Mouse (Mus musculus): Measurements from ENCODE around the gene Ppp1r13b. TPM values are rescaled to one million over a fixed set of nuclear protein-coding genes. Genes with fewer than 3 reads are reported as not detected.

The Ppp1r13b gene
- total and polyA plus RNA-seq, 2 experiments from 2014 or later = 11.2 to 18.2 TPM

- Histone ChIP-seq H3K27ac (ENCODE audit: low read depth) (0 out of 2 replicates have a peak overlapping the region, but pooled peaks have one; percentile 18), H3K4me1 (ENCODE audit: control insufficient read depth, insufficient read depth) (peaks cover 31% of the 10 kb centered on the region), H3K4me2 (ENCODE audit: low read depth, low read length) (no peak overlapping the region), H3K9ac (replicated peaks; ENCODE audit: low read depth, low read length) (no peak overlapping the region), H3K27me3 (ENCODE audit: control insufficient read depth, insufficient read depth, low read length) (no peaks in the 10 kb centered on the region), H3K4me3 (ENCODE audit: low read depth, low read length) (no peak overlapping the region), H3K36me3 (replicated peaks; ENCODE audit: control insufficient read depth, insufficient read depth, low read length) (no peaks in the 10 kb centered on the region), H3K9me3 (replicated peaks; ENCODE audit: control insufficient read depth, low read length) (no peaks in the 10 kb centered on the region)
- ATAC-seq (ENCODE audit: insufficient read depth, low read depth) (no peak), DNase-seq (ENCODE audit: low spot score) (no peak)
- 59% methylated on average over 2 of the region's 2 CpGs for WGBS
- no peak for TF ChIP-seq EP300 (IDR thresholded peaks at IDR 0.05; ENCODE audit: low read depth)
- TF ChIP-seq CTCF (IDR thresholded peaks at IDR 0.05; ENCODE audit: low read depth) = no peak
Measured at GRCm38 (mm10) chr12:111933971-111934370, 26.1 kb upstream of the Ppp1r13b start.

- Histone ChIP-seq H3K27ac (ENCODE audit: low read depth) (peak overlapping the region; percentile 18; the same call in 1 of the 2 replicates), H3K27me3 (ENCODE audit: control insufficient read depth, insufficient read depth, low read length) (no peaks in the 10 kb centered on the region), H3K4me1 (ENCODE audit: control insufficient read depth, insufficient read depth) (peaks cover 31% of the 10 kb centered on the region), H3K9ac (replicated peaks; ENCODE audit: low read depth, low read length) (no peak overlapping the region), H3K4me2 (ENCODE audit: low read depth, low read length) (no peak overlapping the region), H3K4me3 (ENCODE audit: low read depth, low read length) (no peak overlapping the region), H3K9me3 (replicated peaks; ENCODE audit: control insufficient read depth, low read length) (no peaks in the 10 kb centered on the region), H3K36me3 (replicated peaks; ENCODE audit: control insufficient read depth, insufficient read depth, low read length) (no peaks in the 10 kb centered on the region)
- WGBS = 52% methylated on average over 11 of the region's 11 CpGs
- peak; percentile 67 for ATAC-seq (ENCODE audit: insufficient read depth, low read depth)
- no peak for TF ChIP-seq CTCF (IDR thresholded peaks at IDR 0.05; ENCODE audit: low read depth)
- TF ChIP-seq EP300 (IDR thresholded peaks at IDR 0.05; ENCODE audit: low read depth) = no peak
- peak; percentile 52 for DNase-seq (ENCODE audit: low spot score)
Measured at GRCm38 (mm10) chr12:111933032-111933704, 25.3 kb upstream of the Ppp1r13b start.

- H3K4me1 ChIP-seq (ENCODE audit: control insufficient read depth, insufficient read depth) = peaks cover 36% of the 10 kb centered on the region
- no peaks in the 10 kb centered on the region for H3K9me3 ChIP-seq (replicated peaks; ENCODE audit: control insufficient read depth, low read length)
- DNase-seq (ENCODE audit: low spot score) (no peak), ATAC-seq (ENCODE audit: insufficient read depth, low read depth) (no peak)
- peak overlapping the region; percentile 14; the same call in 1 of the 2 replicates for H3K27ac ChIP-seq (ENCODE audit: low read depth)
- H3K4me3 ChIP-seq (ENCODE audit: low read depth, low read length) = no peak overlapping the region
- no peak overlapping the region for H3K4me2 ChIP-seq (ENCODE audit: low read depth, low read length)
- 45% methylated on average over 3 of the region's 3 CpGs for WGBS
- no peak for TF ChIP-seq EP300 (IDR thresholded peaks at IDR 0.05; ENCODE audit: low read depth)
- TF ChIP-seq CTCF (IDR thresholded peaks at IDR 0.05; ENCODE audit: low read depth) = no peak
- H3K9ac ChIP-seq (replicated peaks; ENCODE audit: low read depth, low read length) = no peak overlapping the region
- H3K36me3 ChIP-seq (replicated peaks; ENCODE audit: control insufficient read depth, insufficient read depth, low read length) = no peaks in the 10 kb centered on the region
- H3K27me3 ChIP-seq (ENCODE audit: control insufficient read depth, insufficient read depth, low read length) = no peaks in the 10 kb centered on the region
Measured at GRCm38 (mm10) chr12:111932513-111932912, 24.6 kb upstream of the Ppp1r13b start.

GRCm38 (mm10) chr12:111931411-111932025, 23.6 kb upstream of the Ppp1r13b start:
- H3K4me1 ChIP-seq (ENCODE audit: control insufficient read depth, insufficient read depth) = peaks cover 30% of the 10 kb centered on the region
- no peaks in the 10 kb centered on the region for H3K36me3 ChIP-seq (replicated peaks; ENCODE audit: control insufficient read depth, insufficient read depth, low read length)
- 66% methylated on average over 9 of the region's 9 CpGs for WGBS
- H3K4me2 ChIP-seq (ENCODE audit: low read depth, low read length) = no peak overlapping the region
- H3K27ac ChIP-seq (ENCODE audit: low read depth) = no peak overlapping the region
- DNase-seq (ENCODE audit: low spot score) (peak; percentile 4), ATAC-seq (ENCODE audit: insufficient read depth, low read depth) (no peak)
- H3K9ac ChIP-seq (replicated peaks; ENCODE audit: low read depth, low read length) = no peak overlapping the region
- H3K27me3 ChIP-seq (ENCODE audit: control insufficient read depth, insufficient read depth, low read length) = no peaks in the 10 kb centered on the region
- no peak overlapping the region for H3K4me3 ChIP-seq (ENCODE audit: low read depth, low read length)
- TF ChIP-seq CTCF (IDR thresholded peaks at IDR 0.05; ENCODE audit: low read depth) (no peak), EP300 (IDR thresholded peaks at IDR 0.05; ENCODE audit: low read depth) (no peak)
- H3K9me3 ChIP-seq (replicated peaks; ENCODE audit: control insufficient read depth, low read length) = no peaks in the 10 kb centered on the region

DNA sequence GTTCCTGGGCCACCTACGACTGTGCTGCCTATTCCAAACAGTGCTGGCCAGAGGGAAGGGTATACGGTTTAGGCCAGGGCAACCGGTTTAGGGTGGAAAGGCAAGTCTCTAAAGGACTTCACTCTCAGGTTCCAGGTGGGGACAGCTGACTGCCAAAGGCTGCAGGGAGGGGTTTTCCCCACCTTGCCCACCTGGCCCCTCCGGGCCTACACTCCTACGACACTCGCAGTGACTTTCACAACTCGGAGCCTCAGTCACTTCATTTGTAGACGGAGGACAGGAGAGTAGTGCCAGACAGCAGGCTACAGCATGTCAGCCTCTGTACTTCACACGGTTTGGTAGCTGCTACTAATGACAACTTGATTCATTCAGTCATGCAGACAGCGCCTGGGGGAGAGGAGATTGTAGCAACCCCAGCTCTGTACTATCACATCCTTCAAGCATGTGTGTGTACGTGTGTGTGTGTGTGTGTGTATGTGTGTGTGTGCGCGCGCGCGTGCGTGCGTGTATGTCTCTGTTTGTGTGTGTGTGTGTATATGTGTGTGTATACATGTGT, 20.6 kb upstream of the Ppp1r13b start:
- H3K9me3 ChIP-seq (replicated peaks; ENCODE audit: control insufficient read depth, low read length) = no peaks in the 10 kb centered on the region
- no peak for ATAC-seq (ENCODE audit: insufficient read depth, low read depth)
- DNase-seq (ENCODE audit: low spot score) = no peak
- 82% methylated on average over 18 of the region's 18 CpGs for WGBS
- no peak overlapping the region for H3K4me3 ChIP-seq (ENCODE audit: low read depth, low read length)
- TF ChIP-seq EP300 (IDR thresholded peaks at IDR 0.05; ENCODE audit: low read depth) (no peak), CTCF (IDR thresholded peaks at IDR 0.05; ENCODE audit: low read depth) (no peak)
- no peak overlapping the region for H3K27ac ChIP-seq (ENCODE audit: low read depth)
- no peaks in the 10 kb centered on the region for H3K27me3 ChIP-seq (ENCODE audit: control insufficient read depth, insufficient read depth, low read length)
- H3K4me2 ChIP-seq (ENCODE audit: low read depth, low read length) = no peak overlapping the region
- H3K36me3 ChIP-seq (replicated peaks; ENCODE audit: control insufficient read depth, insufficient read depth, low read length) = no peaks in the 10 kb centered on the region
- peaks cover 24% of the 10 kb centered on the region for H3K4me1 ChIP-seq (ENCODE audit: control insufficient read depth, insufficient read depth)
- no peak overlapping the region for H3K9ac ChIP-seq (replicated peaks; ENCODE audit: low read depth, low read length)
